Mouse (Mus musculus) adrenal gland (tissue): Measurements from ENCODE around the gene Eif3k.

Source experiments
- intact Hi-C: fragments of 180-260 bp; cut with DNase I; formaldehyde crosslinking; loops from one replicate; pipeline ENCODE4 v1.15.1; 2025
- long read RNA-seq, 2 experiments: library from polyadenylated mRNA; unstranded; transcript quantifications; one replicate each; pipeline ENCODE4 v2.0.0; 2020; ENCODE audit warnings: borderline replicate concordance in 1 of 2; ENCODE audit not compliant: insufficient replicate concordance in 1 of 2

The Eif3k gene
- long read RNA-seq, experiment 1, transcript Eif3k-201 (8 exons, 774 nt): major isoform, 271 of 287 reads
- long read RNA-seq, experiment 1, partial matches to known transcripts: 5 of 287 reads
- long read RNA-seq, experiment 1, other reads (novel, unspliced or antisense): 11 of 287 reads
- long read RNA-seq, experiment 2, transcript Eif3k-201 (8 exons, 774 nt): major isoform, 325 of 337 reads
- long read RNA-seq, experiment 2, partial matches to known transcripts: 3 of 337 reads
- long read RNA-seq, experiment 2, other reads (novel, unspliced or antisense): 9 of 337 reads

DNA sequence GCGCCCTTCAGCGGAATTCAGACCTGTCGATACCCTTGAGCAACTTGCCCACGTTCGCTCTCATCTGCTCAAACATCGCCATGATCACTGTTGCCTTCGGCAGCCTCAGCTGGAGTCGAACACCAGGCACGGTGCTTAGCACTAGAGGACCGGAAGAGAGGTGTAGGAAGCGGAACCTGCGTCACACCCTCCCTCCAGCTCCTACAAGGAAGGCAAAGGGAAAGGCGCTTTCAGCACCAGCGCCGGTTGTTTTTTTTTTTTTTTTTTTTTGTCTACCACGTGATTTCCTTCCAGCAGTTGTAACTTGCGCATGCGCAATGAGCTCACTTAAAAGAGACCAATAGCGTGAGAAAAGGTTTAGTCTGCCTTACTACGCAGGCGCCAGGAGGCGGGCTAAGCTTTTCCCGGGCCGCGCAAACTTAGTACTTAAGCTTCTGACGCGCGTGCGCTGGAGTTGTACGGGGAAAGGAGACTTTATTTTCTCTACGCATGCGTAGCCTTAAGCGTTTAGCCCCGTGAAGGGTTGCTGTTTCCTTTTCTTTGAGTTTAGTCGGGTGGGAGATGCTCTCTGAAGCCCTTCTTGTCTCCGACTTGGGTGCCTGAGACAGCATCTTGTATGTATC, at the start of gene Eif3k, which contains the start of gene Map4k1:
Gene Eif3k (minus strand): TSS at position 214 of the 623 bp plus-strand sequence.
Gene Map4k1 (plus strand): TSS at position 400 of the 623 bp plus-strand sequence.
- intact Hi-C loops: no loop called here

- intact Hi-C loops: loop anchor here (10.0 kb wide), 2 partner anchors 125 to 245 kb away; partner anchors contain the start of gene Rinl
These were observed 48.3 kb upstream of the Eif3k start for GRCm38 (mm10) chr7:29029690-29030656.

GRCm38 (mm10) chr7:29028761-29029160, 47.1 kb upstream of the Eif3k start:
- intact Hi-C loops: no loop called here

- intact Hi-C loops: no loop called here
These were observed 45.1 kb upstream of the Eif3k start for GRCm38 (mm10) chr7:29026811-29027210.

- intact Hi-C loops: no loop called here
These were observed 44.5 kb upstream of the Eif3k start for GRCm38 (mm10) chr7:29026195-29026594.

DNA sequence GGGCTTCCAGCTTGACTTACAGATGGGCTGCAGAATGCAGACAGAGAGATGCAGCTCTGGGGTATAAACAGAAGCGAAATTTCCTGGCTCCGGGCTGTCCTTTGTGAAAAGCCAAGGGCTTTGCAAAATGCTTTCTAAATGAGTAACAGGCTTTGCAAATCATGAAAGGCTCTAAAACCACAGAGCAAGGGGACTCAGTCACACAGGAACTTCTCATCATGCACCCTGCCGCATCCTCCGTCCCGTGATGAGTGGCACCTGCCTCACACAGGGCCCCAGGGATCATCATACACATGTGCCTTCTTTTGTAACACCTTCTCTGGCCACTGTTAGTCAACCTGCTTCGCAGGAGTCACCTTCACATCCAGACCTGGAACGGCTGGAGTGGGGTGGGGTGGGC, 43.9 kb upstream of the Eif3k start:
- intact Hi-C loops: no loop called here

DNA sequence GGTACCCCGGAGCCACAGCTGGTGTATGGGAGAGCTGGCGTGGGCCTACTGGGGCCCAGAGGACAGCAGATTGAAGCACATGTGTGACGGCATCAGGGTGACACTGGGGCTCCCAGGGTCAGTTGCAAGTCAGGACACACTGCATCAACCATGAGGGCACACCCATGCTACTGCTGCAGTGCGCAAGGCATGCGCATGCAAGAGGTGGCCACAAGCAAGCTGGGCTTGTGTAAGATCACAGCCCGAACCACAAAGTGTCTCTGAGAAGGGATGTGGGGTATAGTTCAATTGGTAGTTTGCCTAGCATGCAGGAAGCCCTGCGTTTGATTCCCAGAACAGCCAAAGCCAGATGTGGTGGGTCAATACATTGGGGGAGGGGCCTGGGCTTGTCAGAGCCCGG, 41.9 kb upstream of the Eif3k start:
- intact Hi-C loops: no loop called here

GRCm38 (mm10) chr7:29022479-29022878, 40.8 kb upstream of the Eif3k start:
- intact Hi-C loops: no loop called here

DNA sequence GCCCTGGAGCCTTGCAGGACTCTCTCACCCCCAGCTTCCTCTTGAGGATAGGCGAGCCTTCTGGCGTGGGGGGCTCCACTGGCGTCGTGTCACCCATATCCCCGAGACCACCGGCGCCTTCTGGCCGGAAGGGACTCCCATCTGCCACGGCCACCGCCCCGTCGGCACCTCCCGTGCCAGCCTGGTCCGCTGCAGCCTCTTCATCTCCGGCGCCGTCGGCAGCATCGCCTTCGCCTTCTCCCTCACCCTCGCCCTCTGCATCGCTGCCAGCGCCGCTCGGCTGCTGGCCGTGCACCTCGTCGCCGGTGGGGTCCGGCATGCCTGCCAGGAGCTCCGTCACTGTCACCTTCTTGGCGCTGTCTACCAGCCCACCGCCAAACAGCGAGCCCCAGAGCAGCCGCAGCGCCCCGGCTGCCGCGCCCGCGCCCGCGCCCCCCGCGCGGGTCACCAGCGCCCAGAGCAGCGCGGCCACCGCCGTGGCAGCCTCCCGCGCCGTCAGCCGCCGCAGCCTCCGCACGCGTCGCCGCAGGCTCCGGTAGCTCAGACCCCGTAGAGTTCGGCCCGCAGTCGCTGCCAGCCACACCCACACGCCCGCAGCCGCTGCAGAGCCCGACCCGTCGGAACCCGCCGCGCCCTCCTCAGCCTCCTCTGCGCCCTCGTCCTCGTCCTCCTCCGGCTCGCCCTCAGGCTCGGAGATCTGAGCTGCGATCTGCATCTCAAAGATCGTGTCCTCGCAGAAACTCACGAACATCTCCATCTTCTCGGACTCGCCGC, 38.0 kb upstream of the Eif3k start:
- intact Hi-C loops: no loop called here

DNA sequence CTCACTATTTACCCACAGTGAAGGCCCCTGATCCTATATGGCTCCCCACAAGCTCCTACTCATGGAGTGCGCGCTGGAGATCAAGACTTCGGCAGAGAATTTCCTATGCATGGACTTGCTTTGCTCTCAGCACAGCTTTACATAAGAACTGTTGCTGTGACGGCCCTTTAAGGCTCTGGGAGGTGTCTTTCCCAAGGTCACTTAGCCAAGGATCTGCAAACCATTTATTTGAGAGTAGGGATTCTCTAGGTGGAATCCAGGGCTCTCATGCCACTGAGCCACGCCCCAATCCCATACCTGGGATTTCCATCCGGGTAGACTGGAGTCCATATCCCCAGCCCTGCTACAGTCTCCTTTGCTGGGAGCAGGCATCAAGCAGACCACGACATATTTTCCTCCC, 35.6 kb upstream of the Eif3k start:
- intact Hi-C loops: no loop called here

DNA sequence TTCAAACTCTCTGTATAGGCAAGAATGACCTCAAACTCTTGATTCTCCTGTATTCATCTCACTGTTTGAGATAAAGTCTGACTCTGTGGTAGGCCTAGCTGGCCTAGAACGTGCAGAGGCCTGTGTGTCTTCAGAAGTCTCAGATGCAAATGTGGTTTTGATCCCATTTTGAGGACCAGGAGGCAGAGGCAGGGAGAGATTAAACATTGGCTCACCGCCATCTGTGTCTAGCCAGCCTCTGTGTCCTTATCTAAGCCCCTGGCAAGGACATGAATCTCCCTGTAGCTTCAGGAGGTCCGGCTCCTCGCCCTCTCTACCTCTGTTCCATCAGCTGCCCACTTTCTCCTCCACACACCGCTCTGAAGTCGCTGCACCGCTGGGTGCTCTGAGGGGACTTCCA, 34.8 kb upstream of the Eif3k start:
- intact Hi-C loops: no loop called here

DNA sequence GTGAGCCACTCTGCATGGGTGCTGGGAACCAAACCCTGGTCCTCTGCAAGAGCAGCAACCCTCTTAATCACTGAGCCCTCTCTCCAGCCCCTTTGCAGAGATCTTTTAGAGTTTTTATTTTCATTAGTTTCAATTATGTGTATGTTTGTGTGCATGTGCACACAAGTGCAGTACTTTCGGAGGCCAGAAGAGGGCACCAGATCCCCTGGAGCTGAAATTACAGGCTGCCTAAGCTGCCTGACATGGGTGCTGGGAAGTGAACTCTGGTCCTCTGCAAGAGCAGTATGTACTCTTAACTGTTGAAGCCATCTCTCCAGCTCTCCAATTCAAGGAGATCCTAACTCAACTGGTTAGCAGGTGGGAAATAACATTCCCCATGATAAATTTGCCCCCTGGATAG, 33.3 kb upstream of the Eif3k start:
- intact Hi-C loops: no loop called here

DNA sequence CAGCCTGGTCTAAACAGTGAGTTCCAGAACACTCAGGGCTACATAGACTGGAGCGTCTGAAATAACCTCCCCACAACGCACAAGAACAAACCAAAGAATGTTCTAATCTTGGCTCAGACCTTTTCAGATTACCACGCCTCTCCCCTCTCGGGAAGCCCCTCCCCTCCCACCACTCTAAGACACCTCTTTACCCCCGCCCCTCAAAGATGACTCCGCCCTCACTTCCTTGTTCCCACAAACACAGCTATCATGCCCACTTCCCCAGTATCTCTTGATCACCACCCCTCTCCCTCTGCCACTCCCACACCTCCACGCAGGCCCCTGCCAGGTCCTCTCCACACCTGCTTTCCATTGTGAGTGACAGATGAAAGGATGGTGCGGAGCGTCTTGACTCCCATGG, 27.1 kb upstream of the Eif3k start:
- intact Hi-C loops: no loop called here

DNA sequence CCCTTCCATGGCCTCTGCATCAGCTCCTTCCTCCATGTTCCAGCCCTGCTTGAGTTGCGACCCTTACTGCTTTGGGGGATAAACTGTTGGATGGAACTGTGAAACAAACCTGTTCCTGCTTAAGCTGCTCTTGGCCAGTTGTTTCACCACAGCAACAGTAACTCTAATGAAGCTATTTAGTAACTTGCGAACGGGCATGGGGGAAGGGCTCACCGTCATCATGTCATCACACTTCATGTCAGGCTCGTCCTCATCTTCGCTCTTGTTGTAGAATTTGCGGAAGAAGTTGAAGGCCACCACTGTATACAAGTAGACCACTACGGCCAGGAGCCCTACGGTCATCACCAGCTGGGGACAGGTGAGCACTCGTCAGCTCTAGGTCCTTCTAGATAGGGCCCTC, 26.5 kb upstream of the Eif3k start:
- intact Hi-C loops: no loop called here

DNA sequence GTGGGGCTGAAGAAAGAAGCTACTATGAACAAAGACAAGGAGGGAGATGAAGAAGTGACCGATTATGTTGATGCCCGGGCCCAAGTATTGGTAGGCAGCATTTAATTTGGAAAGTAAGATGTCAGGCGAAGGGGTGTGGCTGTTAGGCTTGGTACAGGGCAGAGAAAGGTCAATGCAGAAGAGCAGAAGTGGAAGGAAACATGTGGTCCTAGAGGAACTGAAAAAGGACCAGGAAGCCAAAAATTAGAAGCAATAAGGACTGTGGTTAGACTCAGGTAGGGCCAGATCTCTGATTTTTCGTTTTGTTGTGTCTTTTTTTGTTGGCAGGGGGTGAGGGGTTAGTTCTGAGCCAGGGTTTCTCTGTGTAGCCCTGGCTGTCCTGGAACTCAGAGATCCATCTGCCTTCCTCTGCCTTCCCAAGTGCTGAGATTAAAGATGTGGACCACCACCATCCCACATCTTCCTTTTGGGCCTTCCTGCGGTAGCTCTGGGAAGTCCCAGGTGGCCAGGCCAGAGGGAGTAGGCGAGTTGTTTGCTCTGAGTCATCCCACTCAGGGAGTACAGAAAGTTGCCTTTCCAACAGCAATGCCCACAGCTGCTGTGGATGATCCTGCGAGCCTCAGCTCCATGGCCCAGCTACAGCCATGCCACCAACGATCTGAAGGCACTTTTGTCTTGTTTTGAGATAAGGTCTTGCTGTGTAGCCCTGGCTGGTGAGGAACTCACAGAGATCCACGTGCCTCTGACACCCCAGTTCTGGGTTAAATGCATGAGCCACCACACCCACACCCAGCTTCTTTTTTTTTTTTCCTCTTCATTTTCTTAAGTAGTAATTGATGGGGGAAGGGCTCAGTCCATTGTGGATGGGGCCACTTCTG, 25.8 kb upstream of the Eif3k start:
- intact Hi-C loops: no loop called here

GRCm38 (mm10) chr7:29000651-29001605, 19.3 kb upstream of the Eif3k start:
- intact Hi-C loops: no loop called here

GRCm38 (mm10) chr7:28993402-28993801, 11.7 kb upstream of the Eif3k start:
- intact Hi-C loops: loop anchor here (5.0 kb wide), 1 partner anchor 44 kb away; no protein-coding TSS in a partner anchor

DNA sequence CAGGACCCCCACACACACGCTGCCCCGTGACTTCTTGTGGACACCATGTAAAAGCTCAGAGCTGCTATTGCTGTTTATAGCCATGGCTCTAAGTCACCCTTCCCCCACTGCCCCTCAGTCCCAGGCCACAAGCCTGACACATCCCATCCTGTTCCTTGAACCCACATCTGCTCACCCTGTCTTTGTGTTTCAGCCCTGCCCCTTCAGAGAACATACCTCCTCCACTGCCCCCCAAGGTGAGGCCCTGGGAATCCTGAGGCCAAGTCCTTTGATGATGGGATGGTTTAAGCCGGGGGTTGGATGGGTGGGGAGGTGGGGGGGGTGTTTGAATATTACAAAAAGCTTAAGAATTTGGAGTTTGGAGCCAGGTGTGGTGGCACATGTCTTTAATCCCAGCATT, 11.3 kb upstream of the Eif3k start:
- intact Hi-C loops: loop anchor here (5.0 kb wide), 1 partner anchor 44 kb away; no protein-coding TSS in a partner anchor

- intact Hi-C loops: loop anchor here (5.0 kb wide), 1 partner anchor 46 kb away; no protein-coding TSS in a partner anchor
These were observed 10.0 kb upstream of the Eif3k start for GRCm38 (mm10) chr7:28991616-28992015.
